Mouse (Mus musculus) ES-Bruce4 (cell line): ENCODE measurements around the gene Hdgfl2.

Source experiments
- CTCF ChIP-seq: IDR thresholded peaks from one replicate; pipeline ENCODE4 v1.8.1; 2011; ENCODE audit warnings: low read depth, low read length
- EP300 ChIP-seq: IDR thresholded peaks from 2 replicates; pipeline ENCODE4 v1.6.1; 2011; ENCODE audit warnings: low read depth, low read length; ENCODE audit not compliant: insufficient read depth
- POLR2A ChIP-seq: IDR thresholded peaks from one replicate; pipeline ENCODE4 v1.8.1; 2011; ENCODE audit warnings: low read length; ENCODE audit not compliant: insufficient read depth

DNA sequence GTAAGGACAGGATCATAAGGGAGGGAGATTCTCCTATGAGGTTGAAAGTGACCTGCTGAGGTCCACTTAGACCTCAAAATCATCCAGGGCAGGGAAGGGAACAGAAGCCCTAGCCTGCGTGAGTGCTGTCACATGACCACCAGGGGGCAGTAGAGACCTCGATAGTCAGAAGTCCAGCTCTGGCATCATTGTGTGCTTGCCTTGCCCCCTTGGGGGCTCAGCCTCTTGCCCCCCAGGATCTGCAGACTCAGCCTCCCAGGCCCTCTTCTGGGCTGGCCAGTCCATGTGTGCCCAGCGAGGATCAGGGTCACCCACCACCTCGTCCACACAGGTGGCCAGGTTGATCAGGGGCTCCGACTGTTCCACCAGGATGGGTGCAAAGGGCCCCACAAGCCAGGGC is 32.4 kb downstream of the Hdgfl2 start:
- TF ChIP-seq CTCF (peak; percentile 96), POLR2A (no peak), EP300 (no peak)
